Mouse (Mus musculus): Measurements from ENCODE around the gene Med26.

Gene Med26

DNA sequence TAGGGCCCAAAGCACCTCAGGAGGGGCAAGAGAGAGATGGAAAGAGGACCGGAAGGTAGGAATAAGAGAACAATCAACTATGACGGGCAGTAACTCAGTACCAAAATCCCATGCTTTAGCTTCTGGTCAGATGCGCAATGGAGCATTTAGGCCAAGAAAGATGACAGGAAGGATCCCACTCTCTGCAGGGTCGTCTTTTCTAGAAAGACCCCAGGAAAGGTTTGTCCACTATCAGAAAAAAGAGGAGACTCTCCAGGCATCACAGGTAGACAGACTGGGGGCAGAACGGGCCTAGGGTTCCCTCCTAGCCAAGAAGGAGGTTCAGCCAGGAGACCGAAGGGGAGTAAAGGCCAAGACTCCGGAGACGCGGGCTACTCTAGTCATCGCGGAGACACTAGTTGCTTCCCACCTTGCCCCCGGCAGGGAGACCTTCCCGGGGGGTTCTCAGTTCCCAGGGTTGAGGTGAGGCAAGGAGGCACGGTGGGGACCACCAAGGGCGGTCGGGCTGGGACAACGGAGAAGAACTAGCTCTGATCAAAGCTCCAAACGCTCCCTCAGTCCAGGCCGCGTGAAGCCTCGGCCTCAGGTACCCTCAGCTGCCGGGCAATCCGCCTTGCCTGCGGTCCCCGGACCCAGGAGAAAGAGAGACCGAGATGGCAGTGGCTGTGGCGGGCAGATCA, 808 bp downstream of the Med26 start:
- no peak for DNase-seq (ENCODE audit: low spot score)

DNA sequence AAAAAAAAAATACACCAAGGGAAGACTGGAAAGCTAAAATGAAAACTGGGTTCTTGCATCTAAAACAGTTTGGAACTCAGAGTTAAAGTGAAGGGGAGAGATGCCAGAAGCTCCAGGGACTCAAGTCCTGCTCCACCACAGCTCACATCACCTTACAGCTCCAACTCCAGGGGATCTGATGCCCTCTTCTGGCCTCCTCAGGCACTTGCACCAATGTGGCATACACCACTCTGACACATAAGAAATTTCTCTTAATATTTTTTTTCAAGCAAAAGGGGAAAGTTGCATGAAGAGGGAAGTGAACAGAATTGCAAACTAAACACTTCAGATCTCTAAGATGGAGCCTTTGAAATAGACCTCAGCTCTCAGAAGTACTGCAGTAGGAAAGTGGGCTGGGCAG, 8.8 kb downstream of the Med26 start:
- no peak for DNase-seq (ENCODE audit: low spot score)

DNA sequence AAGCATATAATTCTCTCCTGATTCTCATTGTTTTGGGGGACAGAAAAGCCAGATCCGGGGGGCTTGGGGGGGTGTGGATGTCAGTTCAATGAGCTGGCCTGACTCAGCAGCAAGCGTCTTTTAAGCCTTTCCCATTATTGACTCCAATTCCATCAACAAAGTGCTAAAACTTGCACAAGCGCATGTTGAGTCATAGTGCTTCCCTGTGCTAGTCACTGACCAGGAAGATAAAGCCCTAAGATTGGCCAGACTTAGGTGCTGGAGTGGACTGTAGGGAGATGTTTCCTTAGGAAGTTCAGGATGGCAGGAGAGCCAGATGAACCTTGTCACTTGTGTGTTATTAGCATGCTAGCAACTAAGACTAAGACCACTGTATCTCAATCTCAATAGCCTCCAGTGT, 13.2 kb downstream of the Med26 start:
- DNase-seq (ENCODE audit: low spot score), result no peak

DNA sequence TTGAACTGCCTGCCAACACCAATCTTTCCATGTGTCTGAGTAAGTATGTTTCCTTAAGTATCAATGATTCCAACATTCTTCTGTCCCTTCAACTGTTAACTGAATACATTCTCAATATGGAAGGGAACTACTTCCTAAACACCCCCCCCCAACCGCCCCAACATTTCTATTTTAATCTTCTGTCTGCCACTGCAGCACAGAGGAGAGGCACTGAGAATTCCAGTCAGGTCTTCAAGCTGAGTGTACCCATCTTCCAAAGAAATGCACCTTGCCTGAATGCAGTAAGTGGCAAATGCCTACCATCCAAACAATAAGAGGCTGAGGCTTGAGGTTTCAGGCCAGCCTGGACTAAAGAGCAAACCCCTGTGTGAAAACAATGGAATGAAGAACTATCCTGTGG, 16.0 kb downstream of the Med26 start:
- DNase-seq (ENCODE audit: low spot score), result no peak

DNA sequence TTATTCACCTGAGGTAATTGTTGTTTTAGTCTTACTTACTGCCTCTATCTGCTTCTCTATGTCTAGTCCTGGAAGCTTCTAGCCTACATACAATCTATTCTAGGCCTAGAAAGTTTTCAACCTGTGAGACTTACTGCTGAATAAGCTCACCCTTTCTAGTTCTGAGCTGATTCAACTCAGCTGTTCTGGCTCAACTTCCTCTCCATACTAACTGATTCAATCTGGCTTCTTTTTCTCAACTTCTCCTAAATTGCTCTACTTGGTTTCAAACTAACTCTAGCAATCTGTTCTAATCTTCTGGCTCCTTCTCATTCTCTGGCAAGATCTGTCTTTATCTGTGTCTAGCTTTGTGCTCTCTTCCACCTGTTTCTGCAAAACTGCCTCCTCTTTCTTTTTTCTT, 26.2 kb downstream of the Med26 start:
- no peak for DNase-seq (ENCODE audit: low spot score)

DNA sequence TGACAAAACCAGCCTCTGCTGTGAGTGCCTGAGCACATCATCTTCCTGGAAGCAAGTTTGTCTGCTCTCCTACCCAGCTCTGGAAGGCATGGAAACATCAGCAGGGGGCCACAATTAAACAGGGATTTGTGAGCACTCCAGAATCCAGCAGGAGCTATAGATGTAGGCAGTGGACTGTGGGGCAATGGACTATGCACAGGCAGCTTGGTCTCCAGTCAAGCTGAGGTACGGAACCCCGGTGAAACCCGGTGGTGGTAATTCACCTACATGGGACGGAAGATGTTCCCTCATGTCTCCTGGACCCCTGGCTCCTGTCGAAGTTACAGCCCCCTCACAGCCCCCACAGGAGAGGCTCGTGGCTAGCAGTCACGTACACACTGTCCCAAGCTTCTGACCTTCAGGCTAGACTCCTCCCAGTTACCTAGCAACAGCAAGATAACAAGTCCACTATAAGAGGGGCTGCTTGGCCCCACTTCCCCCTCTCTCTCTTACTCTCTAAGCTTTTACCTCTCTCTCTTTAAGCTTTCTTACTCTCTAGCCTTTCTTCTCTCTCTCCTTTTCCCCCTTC, 30.6 kb downstream of the Med26 start:
- no peak for DNase-seq (ENCODE audit: low spot score)

DNA sequence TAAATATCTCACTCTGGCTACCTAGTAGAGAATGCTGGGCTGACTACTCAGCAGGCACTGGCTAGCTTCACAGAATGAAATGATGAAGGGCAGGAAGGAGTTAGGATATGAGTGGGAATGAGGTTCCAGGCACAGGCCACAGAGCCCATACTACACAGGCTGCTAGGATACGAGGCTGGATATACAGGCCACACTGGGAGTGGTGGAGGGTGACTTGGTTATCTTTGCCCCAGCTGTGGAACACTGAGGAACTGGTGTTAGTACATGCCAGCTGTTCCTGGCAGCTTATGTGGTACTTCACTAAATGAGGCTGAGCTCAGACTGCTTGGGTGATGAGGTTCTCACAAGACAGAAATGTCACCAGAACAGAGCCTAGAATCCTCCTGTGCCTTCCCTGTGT, 34.9 kb downstream of the Med26 start:
- DNase-seq (ENCODE audit: low spot score), result no peak

DNA sequence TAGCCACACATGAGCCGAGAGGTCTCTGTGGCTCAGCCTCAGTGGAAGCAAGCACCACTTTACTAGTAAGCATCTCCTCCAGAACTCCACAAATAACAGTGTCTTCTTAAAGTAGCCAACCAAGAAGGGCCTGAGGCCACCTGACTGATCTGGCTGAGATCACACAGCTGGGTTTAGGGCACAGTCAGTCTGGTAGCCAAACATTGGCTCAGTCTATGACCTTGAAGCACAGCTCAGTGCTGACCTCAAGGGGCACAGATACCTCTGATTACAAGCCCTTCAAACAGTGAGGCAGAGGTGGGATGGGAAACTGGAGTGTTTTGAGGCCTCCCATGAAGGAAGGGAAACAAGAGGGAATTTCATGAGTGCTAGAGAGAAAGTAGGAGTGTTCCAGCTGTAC, 35.4 kb downstream of the Med26 start:
- no peak for DNase-seq (ENCODE audit: low spot score)

DNA sequence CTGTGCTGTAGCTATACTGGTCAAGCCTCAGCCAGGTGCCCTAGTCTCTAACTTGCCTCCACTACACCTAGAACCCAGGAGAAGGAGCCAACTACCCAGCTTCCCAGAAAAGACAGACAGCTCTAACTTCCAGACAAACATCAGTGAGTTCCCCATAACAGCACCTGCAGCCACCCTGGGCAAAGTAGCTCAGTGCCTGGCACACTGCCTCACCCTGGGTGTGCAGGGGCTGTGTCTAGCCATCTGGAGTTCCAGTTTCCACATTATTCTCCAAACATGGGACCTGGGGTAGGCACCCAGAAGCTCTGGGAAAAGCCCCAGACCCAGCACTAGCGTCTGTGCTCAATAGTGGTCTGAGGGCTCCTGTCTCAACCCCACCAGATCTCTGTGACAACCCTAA, 40.6 kb downstream of the Med26 start:
- no peak for DNase-seq (ENCODE audit: low spot score)

DNA sequence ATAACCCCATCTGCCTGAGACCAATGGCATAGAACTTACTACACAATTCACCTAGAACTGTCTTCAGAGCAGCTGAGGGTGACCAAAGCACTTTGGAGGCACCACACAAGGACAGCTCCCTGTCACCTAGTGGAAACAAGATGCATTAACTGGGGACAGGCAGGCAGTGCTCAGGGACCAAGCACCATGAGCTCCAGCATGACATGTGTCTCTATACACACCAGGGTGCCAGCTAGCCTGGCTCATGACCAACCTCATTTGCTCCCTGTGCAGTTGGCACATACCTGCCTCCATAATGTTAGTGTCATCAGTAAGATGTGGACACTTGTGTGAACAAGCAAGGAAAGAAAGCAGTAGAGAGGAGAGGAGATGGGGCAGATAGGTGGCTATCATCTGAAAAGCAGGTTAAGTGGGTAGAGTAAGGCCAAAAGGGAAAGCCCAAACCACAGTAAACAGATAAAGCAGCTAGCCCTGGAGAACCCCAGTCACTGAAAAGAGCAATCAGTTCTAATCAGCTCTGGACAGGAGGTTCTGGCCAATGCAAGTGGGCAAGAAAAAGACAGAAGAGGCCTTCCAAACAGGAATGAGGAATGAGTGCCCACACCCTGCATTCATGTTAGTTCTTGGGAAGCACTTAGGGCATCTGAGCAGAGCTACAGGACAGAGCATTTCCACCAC, 43.3 kb downstream of the Med26 start:
- DNase-seq (ENCODE audit: low spot score), result no peak

DNA sequence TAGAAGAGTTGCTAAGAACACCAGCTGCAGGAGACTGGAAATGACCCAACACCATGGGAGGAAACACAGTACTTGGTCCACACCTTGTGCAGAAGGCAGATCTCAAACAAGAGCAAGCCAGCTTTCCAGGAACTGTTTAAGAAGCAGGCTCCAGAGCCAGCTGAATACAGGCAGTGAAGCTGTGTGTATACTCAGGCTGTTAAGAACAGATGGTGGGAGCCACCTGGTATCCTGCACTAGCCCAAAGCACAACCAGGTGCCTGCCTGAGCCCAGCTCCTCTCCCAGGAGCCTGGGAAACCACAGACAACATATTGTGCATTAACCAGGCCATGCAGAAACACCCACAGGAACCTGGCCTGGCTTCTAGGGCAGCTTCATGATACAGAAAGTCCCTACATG, 43.9 kb downstream of the Med26 start:
- DNase-seq (ENCODE audit: low spot score), result no peak

DNA sequence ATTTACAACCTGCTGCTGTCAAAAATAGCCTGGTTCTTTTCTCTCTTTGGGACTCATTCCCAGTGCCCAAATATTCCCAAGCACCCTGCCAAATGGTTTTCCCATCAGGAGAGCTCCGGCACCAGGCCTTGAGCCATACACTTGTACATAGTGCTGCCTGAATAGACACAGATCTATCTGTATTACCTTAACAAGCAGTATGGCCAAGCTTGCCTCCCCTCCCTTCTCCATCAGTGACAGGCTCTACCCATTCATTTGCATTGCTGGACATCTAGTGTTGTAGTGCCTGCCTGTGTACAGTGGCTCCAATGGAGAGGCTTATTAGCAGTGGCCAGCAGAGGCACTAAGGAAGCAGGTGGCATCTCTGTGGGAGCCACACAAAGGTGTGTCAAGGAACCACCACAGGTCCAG, 47.5 kb downstream of the Med26 start:
- DNase-seq (ENCODE audit: low spot score), result no peak

DNA sequence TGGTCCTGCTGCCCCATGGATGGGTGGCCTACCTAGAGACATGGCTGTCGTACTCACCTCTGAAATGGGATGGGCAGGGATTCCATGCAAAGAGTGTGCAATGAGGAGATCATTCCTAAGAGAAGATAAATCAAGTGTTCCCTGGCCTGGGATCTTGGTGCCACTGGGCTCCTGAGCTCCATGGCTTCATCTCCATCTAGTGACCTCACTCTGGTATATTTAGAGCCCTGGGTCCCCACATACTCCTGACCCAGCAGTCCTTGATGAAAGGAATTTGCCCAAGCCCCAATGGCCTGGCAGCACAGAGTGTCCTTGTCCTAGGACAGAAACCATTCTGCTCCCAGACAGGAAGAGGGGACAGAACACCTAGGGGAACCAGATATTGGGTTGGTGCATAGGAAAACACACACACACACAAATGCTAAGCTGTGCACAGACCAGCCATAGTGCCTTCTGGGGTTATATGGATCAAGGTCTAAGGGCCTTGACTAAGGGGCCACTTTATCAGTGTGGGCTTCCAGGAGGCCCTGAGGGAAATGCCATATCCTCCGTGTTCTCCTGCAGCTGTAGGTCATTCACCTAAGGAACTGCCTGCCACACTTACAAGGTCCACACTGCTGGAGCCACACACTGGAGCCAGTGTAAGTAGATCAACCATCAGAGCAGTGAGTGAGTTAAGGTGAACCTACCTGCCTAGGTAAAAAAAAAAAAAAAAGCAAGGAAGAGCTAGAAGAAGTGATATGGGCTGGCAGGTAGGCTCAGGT, 48.4 kb downstream of the Med26 start:
- no peak for DNase-seq (ENCODE audit: low spot score)

DNA sequence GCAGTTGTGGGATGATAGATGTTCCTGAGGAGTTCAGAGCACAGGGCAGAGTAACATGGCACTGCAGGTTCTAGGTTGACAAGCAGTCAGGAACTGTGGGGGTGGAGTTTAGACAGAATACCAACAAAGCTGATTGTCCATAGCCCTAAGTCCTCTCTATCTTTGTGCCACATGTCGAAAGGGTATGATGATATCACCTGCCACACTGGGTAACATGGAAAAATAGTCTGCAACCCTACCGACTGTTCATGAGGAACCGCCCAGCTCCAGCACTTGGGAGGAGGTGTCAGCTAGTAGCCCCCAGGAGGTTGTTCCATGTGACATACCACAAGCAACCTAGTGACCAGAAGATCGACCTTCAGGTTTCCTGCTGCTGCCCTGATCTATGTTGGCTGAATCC, 49.5 kb downstream of the Med26 start:
- no peak for DNase-seq (ENCODE audit: low spot score)

DNA sequence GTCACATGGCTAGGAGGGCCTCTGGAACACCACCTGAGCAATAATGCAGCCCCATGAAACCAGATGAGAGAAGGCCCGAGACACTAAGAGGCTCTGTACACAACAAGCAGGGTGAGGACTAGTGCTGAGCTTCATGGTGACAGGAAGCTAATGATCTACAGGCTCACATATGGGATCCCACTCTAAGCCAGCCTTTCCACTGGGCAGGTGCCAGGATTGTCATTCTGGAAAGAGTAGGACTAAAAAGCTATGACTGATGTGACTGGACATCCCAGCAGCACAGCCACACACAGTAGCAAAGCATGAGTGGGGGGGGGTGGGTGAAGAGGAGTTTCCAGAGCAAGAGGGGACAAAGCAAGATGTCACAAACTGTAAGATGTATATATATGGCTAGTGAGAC, 50.2 kb downstream of the Med26 start:
- DNase-seq (ENCODE audit: low spot score), result no peak

DNA sequence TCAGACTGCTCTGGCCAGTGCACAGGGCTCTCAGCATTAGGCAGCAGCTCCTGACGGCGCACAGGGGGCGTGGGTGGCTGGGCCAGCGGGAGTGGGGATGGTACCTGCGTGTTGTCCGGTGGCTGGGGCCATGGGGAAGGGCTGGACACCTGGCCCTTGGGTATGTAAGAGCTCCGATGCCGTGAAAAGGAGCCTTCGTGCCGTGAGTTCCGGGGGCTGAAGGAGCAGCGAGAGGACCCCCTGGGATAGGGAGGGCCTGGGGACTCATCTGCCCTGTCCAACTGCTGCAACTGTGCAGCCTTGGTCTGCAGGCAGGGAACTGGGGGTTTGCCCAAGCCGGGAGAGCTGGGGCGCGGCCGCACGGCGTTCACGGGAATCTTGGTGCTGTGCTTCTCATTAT, 51.9 kb downstream of the Med26 start:
- no peak for DNase-seq (ENCODE audit: low spot score)

DNA sequence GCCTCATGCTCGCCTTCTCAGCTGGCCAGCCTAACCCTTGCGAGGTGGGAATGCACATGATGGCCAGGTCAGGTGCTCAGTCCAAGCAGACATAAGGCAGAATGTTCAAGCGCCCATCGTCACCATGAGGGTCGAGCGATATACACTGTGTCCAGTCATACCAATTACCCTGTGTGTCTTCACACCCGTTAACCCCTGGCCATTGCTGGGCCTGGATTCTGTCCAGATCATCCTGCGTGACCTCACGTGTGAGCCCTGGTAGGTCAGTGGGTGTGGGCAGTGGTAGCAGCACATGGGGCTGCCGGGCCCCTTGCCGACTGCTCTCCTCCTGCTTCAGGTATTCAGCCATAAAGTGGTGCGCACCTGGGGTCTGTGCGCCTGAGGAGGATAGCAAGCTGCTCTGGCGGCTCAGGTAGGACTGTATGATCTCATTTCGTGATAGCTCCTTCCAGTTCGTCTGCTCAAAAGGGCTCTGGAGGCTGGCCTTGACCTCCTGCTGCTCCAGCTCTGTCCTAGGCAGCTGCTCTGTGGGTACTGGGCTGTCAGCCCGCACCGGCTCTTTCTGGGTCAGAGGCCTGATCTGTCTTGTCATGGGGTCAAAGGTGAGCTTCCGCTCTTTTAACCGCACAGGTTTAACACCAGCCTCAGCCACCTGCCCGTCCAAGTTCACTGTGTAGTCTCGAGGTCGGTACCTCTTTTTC, 52.5 kb downstream of the Med26 start:
- DNase-seq (ENCODE audit: low spot score), result no peak

DNA sequence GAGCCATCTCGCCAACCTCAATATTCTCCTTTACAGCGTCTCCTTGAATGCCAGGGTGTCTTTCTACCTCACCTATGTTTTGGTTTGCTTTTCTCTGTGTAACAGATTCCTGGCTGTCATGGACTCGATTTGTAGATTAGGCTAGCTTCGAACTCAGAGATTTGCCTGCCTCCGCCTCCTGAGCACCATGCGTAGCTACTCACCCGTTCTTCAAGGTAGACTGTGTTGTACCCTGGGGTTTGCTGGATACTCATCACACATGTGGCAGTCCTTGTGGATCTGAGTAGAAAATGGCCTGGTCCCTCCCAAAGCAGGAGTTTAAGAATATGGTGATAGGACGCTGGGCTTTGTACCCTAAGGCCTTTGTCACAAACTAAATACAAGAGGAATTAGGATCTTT, 54.7 kb downstream of the Med26 start:
- no peak for DNase-seq (ENCODE audit: low spot score)

DNA sequence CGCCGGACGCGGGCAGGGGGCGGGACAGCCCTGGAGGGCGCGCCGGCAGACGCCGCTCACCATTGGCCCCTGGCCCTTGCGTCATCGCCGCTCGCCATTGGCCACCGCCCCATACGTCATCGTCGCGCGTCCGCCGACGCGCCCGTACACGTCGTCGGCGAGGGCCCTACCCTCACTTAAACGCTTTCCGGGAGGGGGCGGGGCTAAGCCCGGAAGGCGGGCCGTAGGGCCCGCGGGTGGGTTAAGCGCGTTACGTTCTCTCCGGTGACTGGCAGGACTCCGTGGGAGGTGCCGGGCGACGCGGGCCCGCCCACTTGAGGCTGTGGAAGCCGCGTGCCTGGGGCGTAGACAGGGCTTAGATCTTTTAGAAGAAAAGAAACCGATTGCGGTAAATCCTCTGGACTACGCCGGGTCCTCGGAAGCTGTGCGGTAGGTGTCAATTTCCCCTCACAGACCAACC, 55.4 kb downstream of the Med26 start:
- DNase-seq (ENCODE audit: low spot score), result peak; percentile 99

DNA sequence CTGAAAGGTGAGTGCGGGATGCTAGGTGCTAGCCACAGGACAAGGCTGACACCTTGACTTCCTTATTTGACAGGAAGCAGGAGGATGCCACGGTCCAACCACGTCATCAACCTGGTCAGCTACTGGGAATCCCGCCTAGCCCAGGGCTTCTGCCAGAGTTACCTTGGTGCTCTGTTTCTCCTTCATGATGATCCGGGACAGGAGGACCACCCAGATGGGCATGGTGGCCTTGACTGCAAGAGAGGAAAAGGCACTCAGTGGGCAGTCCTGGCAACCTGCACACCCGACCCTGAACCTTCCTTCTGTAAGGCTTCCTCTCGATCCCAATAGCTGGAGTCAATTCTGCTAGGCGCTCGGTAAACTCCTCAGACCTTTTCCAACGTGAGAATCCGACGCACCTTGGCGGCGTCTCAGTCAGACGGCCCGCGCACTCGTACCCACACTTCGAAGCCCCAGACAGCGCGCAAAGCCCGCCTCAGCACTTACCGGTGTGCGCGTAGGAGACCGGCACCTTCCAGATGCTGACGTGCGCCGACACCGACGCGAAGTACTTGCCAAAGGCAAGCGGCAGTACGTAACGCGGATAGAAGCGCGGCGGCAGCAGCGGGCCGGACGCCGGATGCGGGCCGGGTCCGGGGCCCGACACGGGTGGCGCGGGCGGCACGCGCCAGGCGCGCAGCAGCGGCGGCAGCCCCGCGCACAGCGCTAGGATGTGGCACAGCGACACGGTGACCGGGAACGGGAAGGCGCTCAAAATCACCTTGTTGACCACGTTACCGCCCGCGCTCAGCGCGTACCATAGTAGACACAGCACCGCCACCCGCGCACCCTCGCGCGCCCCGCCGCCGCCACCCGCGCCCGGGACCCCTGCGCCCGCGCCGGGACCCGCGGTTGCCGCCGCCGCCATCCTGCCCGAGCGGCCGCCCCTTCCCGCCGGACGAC, 56.1 kb downstream of the Med26 start, which contains the start of gene Slc35e1:
TSS of gene Slc35e1 (minus strand) at position 935 of the 942 bp plus-strand sequence.
- no peak for DNase-seq (ENCODE audit: low spot score)

DNA sequence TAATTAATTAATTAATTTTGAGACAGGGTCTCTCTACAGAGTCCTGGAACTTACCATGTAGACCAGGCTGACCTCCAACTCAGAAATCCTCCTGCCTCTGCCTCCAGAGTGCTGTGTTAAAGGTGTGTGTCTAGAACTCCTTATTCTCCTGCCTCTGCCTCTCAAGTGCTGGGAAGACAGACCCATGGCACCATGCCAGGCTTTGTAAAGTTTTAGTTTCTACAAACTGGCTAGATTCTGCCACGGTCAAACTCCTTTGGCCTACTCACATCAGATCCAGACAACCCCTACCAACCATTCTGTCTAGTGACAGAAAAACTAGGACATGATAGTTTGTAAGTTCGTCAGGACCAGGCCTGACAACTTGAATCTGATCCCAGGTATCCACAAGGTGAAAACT, 57.1 kb downstream of the Med26 start:
- no peak for DNase-seq (ENCODE audit: low spot score)
